Mouse (Mus musculus) kidney, embryonic 14.5 days (tissue): ENCODE data around the gene Zfp87. TPM values are rescaled to one million over a fixed set of nuclear protein-coding genes. Genes with fewer than 3 reads are reported as not detected.
A peak's percentile ranks its signal among the peaks of the same experiment; 100 is the strongest.

ENCODE experiments used
- ATAC-seq: fragments of 200-750 bp; cut with Nextera tagmentation; 2 replicates; pipeline ENCODE4 v1.8.0; 2017; ENCODE audit warnings: moderate number of reproducible peaks, mild to moderate bottlenecking, moderate TSS enrichment, moderate library complexity; ENCODE audit not compliant: low FRiP score, low TSS enrichment
- H3K27ac ChIP-seq: fragments of 300-500 bp; sonication (generic); 2 replicates; pipeline ENCODE4 v1.5.1; 2014; ENCODE audit warnings: low read depth, mild to moderate bottlenecking, low read length, moderate library complexity, mixed read lengths
- H3K27me3 ChIP-seq: fragments of 300-500 bp; sonication (generic); 2 replicates; pipeline ENCODE4 v1.6.1; 2014; ENCODE audit warnings: mild to moderate bottlenecking, low read length; ENCODE audit not compliant: control insufficient read depth, insufficient read depth
- H3K36me3 ChIP-seq: fragments of 300-500 bp; sonication (generic); 2 replicates; pipeline ENCODE4 v1.6.1; 2014; ENCODE audit warnings: low read length, mixed read lengths; ENCODE audit not compliant: control insufficient read depth, insufficient read depth
- H3K4me1 ChIP-seq: fragments of 300-500 bp; sonication (generic); 2 replicates; pipeline ENCODE4 v1.6.1; 2014; ENCODE audit warnings: low read length, mixed read lengths; ENCODE audit not compliant: control insufficient read depth, insufficient read depth
- H3K4me2 ChIP-seq: fragments of 300-500 bp; sonication (generic); replicated peaks from 2 replicates; pipeline ENCODE4 v1.6.1; 2014; ENCODE audit warnings: low read depth, mild to moderate bottlenecking, low read length
- H3K4me3 ChIP-seq: fragments of 300-500 bp; sonication (generic); 2 replicates; pipeline ENCODE4 v1.5.1; 2014; ENCODE audit warnings: mild to moderate bottlenecking, low read length
- H3K9ac ChIP-seq: fragments of 300-500 bp; sonication (generic); 2 replicates; pipeline ENCODE4 v1.6.1; 2014; ENCODE audit warnings: low read depth, mild to moderate bottlenecking, low read length, moderate library complexity
- H3K9me3 ChIP-seq: fragments of 300-500 bp; sonication (generic); 2 replicates; pipeline ENCODE4 v1.6.1; 2016; ENCODE audit warnings: low read length; ENCODE audit not compliant: control insufficient read depth
- WGBS: fragments of 180-500 bp; shearing (Covaris S2); extraction: QIAGEN DNeasy Blood & Tissue Kit; methylation state at CpG from one replicate; pipeline ENCODE4 v1.1.7; 2014; 5-methylcytosine and 5-hydroxymethylcytosine counted together
- polyA plus RNA-seq: library from polyadenylated mRNA; unstranded; fragments of >200 nt; fragmentation: Nextera tagmentation; extraction: Ambion mirVana; gene quantifications from 2 replicates; pipeline ENCODE4 v1.2.1, GENCODE M21; 2014

Zfp87 gene
- polyA plus RNA-seq, 1 experiment from 2014 or later: 28.5 TPM

DNA sequence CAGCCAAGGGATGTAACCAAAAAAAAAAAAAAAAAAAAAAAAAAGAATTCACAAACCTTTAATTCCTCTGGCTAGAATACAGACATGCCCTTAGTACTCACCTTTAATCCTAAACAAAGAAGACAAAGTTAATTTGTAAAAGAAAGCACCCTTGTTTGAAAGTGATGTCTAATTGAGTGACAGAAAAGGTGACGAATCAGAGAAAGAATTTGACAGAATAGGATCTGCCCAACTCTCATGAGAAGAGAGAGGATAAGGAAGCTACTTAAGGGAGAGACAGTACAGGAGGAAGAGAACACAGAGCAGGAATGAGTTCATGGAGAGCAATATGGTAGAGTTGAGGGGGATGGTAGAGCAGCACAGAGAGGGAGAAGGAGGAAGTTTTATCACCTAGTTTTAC lies 30.3 kb downstream of the Zfp87 start:
- Histone ChIP-seq H3K9me3 (peaks cover 15% of the 10 kb centered on the region), H3K27me3 (no peaks in the 10 kb centered on the region), H3K27ac (no peak overlapping the region), H3K36me3 (peaks cover 37% of the 10 kb centered on the region), H3K4me3 (no peak overlapping the region), H3K4me2 (no peak overlapping the region), H3K9ac (no peak overlapping the region), H3K4me1 (0 out of 2 replicates have a peak, but pooled peaks cover 6% of the 10 kb centered on the region)
- no peak for ATAC-seq
- 95% methylated on average over 1 of the region's 1 CpGs for WGBS

DNA sequence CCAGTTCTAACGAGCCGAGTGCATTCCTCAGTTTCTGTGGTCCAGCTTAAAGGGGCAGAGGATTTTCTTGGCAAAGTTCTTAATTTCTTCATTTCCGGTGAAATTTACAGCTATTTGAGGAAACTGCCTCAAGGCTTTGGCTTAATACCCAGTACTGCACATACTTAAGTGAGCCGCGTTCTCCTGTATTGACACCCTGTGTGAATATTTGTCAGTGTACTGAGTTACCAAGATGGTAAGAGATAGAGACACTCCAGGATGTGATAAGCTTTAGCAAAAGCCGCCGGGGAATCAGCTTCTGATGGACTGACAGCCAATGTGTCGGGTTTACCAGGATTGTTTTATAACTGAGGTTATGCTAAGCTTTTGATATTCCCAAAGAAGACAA lies 41.6 kb downstream of the Zfp87 start:
- Histone ChIP-seq H3K27ac (no peak overlapping the region), H3K27me3 (no peaks in the 10 kb centered on the region), H3K4me2 (peak overlapping the region; percentile 50), H3K36me3 (no peaks in the 10 kb centered on the region), H3K9ac (peak overlapping the region; percentile 58), H3K4me1 (no peaks in the 10 kb centered on the region), H3K9me3 (no peaks in the 10 kb centered on the region), H3K4me3 (peak overlapping the region; percentile 62)
- peak; percentile 48; the same call in 1 of the 2 replicates for ATAC-seq
- 43% methylated on average over 8 of the region's 8 CpGs for WGBS

DNA sequence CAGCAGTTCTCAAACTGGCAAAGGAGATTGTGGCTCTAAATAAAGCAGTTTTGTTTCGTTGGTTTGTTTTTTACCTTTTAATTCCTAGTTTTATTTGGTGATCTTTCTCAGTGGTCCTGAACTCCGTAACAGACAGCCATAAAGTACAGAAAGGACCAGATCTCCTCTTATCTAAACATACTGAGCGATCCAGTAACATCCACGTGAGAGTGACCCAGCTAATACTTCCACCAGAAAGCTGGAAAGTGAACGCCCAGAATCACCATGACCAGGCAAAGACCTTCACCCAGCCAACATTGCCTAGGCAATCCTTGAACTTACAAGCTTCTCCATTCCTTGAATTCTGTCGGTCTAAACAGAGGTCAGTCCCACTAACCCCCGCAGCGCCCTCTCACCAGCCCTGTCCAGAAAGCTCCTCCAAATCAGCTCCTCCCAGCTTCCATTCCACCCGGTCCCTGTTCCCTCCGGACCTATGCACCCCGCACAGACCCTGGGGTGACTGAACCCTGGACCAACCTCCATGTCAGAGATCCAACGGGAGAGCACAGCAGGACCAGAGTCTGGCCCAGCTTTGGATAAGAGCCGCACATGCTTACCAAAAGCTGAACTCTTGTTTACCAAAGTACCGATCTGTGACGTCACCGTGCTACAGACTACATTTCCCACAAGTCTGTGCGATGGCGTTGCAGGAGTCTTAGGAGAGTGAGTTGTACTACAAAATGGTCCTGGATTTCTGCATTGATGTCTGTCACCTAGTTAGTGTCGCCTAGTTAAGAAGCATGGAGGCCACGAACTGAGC lies 42.2 kb downstream of the Zfp87 start, which contains the start of gene Zfp874b:
Zfp874b (minus strand) TSS at position 634 of the 799 bp plus-strand sequence.
- WGBS: 4% methylated on average over 20 of the region's 20 CpGs
- peak within 1 kb of the TSS; percentile 62 for H3K4me3 ChIP-seq
- H3K4me1 ChIP-seq: no peaks in the 10 kb centered on the region
- no peak within 1 kb of the TSS for H3K27ac ChIP-seq
- H3K9me3 ChIP-seq: no peaks in the 10 kb centered on the region
- no peaks in the 10 kb centered on the region for H3K27me3 ChIP-seq
- peak within 1 kb of the TSS; percentile 50 for H3K4me2 ChIP-seq
- H3K9ac ChIP-seq: peak within 1 kb of the TSS; percentile 58
- ATAC-seq: peak; percentile 96
- no peaks in the 10 kb centered on the region for H3K36me3 ChIP-seq

DNA sequence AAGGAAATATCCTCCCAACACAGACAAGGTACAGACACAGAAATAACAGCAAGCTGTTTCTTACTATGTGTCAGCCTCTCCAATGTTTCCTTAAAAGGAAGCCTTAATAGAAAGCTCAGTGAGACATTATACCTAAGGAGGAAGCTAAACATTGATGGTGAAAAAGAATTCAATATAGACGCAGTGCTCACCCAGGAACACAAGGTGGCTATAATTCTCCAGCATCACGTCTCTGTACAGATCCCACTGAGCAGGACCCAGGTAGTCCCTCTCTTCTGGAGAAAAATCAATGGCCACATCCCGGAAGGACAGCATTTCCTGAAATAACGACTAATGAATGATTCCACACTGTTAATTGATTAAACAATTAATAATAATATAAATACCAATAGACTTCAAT lies 44.4 kb downstream of the Zfp87 start:
- Histone ChIP-seq H3K9ac (no peak overlapping the region), H3K4me1 (no peaks in the 10 kb centered on the region), H3K9me3 (no peaks in the 10 kb centered on the region), H3K27ac (no peak overlapping the region), H3K36me3 (no peaks in the 10 kb centered on the region), H3K4me2 (no peak overlapping the region), H3K27me3 (no peaks in the 10 kb centered on the region), H3K4me3 (no peak overlapping the region)
- no peak for ATAC-seq
- 76% methylated on average over 4 of the region's 4 CpGs for WGBS

DNA sequence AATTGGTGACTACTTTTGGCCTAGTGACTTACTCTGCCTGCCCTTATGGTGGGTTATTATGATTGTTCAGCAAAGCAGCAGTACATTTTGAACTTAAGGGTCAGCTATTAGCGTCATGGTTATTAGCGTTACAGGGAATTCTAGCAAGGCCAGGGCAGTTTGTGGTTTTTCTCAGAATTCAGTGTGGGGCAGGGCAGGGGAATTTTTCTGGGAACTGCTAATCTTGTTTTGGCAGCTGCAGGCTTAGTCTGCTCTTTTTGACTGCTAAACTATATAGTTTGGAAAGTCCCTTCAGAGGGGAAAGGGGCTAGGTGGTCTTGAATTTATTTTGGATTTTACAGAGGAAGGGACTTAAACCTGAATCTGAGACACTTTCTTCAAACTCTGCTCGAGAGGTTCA lies 56.7 kb downstream of the Zfp87 start:
- Histone ChIP-seq H3K4me2 (no peak overlapping the region), H3K27me3 (no peaks in the 10 kb centered on the region), H3K27ac (no peak overlapping the region), H3K9ac (no peak overlapping the region), H3K4me3 (no peak overlapping the region), H3K4me1 (no peaks in the 10 kb centered on the region), H3K9me3 (no peaks in the 10 kb centered on the region), H3K36me3 (peaks cover 7% of the 10 kb centered on the region; the same call in 1 of the 2 replicates)
- WGBS: 95% methylated on average over 3 of the region's 3 CpGs
- no peak for ATAC-seq

Other genes starting within 250 kb of the Zfp87 start
- gene Zfp458, start 247.7 kb downstream of the Zfp87 start, polyA plus RNA-seq: 2.1 and 3.0 TPM in 2 replicates
- gene Zfp457, start 219.7 kb downstream of the Zfp87 start, polyA plus RNA-seq: 0.73 and 1.5 TPM in 2 replicates
- 2.7 and 3.0 TPM in 2 replicates for gene Zfp595, start 193.6 kb downstream of the Zfp87 start, polyA plus RNA-seq
- gene Gm28044, start 165.6 kb downstream of the Zfp87 start, polyA plus RNA-seq: not detected in 2 replicates
- 1.4 and 1.6 TPM in 2 replicates for gene Zfp953, start 165.6 kb downstream of the Zfp87 start, polyA plus RNA-seq
- gene Gm28041, start 150.4 kb downstream of the Zfp87 start, polyA plus RNA-seq: 0.38 and 0.50 TPM in 2 replicates
- gene Zfp456, start 150.4 kb downstream of the Zfp87 start, polyA plus RNA-seq: 1.3 and 2.2 TPM in 2 replicates
- gene Zfp429, start 126.4 kb downstream of the Zfp87 start, polyA plus RNA-seq: 4.3 and 6.0 TPM in 2 replicates
- 0.31 and 2.3 TPM in 2 replicates for gene Zfp459, start 104.8 kb downstream of the Zfp87 start, polyA plus RNA-seq
- gene Zfp874a, start 74.6 kb downstream of the Zfp87 start, polyA plus RNA-seq: 5.6 and 10.4 TPM in 2 replicates
- gene Zfp874b, start 41.9 kb downstream of the Zfp87 start, polyA plus RNA-seq: 2.2 and 2.3 TPM in 2 replicates
- gene Zfp58, start 25.6 kb downstream of the Zfp87 start, polyA plus RNA-seq: 13.5 and 16.7 TPM in 2 replicates
- gene Gm26965, start within 50 bp of the Zfp87 start, polyA plus RNA-seq: not detected in 2 replicates
- 15.2 and 17.7 TPM in 2 replicates for gene Zfp748, start 27.7 kb upstream of the Zfp87 start, polyA plus RNA-seq
- 4.5 and 5.0 TPM in 2 replicates for gene Zfp729b, start 83.5 kb upstream of the Zfp87 start, polyA plus RNA-seq
- not detected in 2 replicates for gene Gm49345, start 111.6 kb upstream of the Zfp87 start, polyA plus RNA-seq
- gene Zfp729a, start 111.6 kb upstream of the Zfp87 start, polyA plus RNA-seq: 3.6 and 5.7 TPM in 2 replicates
- 9.6 and 11.2 TPM in 2 replicates for gene Zfp738, start 160.9 kb upstream of the Zfp87 start, polyA plus RNA-seq
- 4.3 and 5.6 TPM in 2 replicates for gene Zfp65, start 203.0 kb upstream of the Zfp87 start, polyA plus RNA-seq
- gene Zfp85, start 229.1 kb upstream of the Zfp87 start, polyA plus RNA-seq: 7.1 and 7.6 TPM in 2 replicates